Mouse (Mus musculus): Measurements from ENCODE around the gene Slc30a7. TPM values are rescaled to one million over a fixed set of nuclear protein-coding genes. Genes with fewer than 3 reads are reported as not detected.

Slc30a7 gene
- total and polyA plus RNA-seq, 2 experiments from 2014 or later: 10.7 to 39.1 TPM

GRCm38 (mm10) chr3:115974228-115974627 lies 33.0 kb downstream of the Slc30a7 start:
- H3K4me1 ChIP-seq (ENCODE audit: insufficient read depth): no peaks in the 10 kb centered on the region
- ATAC-seq: no peak
- no peak overlapping the region for H3K9ac ChIP-seq
- no peak for DNase-seq
- H3K4me2 ChIP-seq (ENCODE audit: low read depth): no peak overlapping the region
- WGBS: 95% methylated on average over 6 of the region's 6 CpGs
- no peaks in the 10 kb centered on the region for H3K9me3 ChIP-seq (ENCODE audit: low read length)
- no peak overlapping the region for H3K27ac ChIP-seq (ENCODE audit: low read depth, low read length)
- H3K4me3 ChIP-seq (ENCODE audit: low read depth, low read length): no peak overlapping the region
- H3K27me3 ChIP-seq (ENCODE audit: insufficient read depth, low read length): no peaks in the 10 kb centered on the region
- peaks cover 48% of the 10 kb centered on the region for H3K36me3 ChIP-seq (ENCODE audit: insufficient read depth)
- TF ChIP-seq CTCF (IDR thresholded peaks at IDR 0.05; ENCODE audit: low read depth): no peak

- peaks cover 39% of the 10 kb centered on the region for H3K36me3 ChIP-seq (ENCODE audit: insufficient read depth)
- H3K27ac ChIP-seq (ENCODE audit: low read depth, low read length): no peak overlapping the region
- no peak overlapping the region for H3K4me2 ChIP-seq (ENCODE audit: low read depth)
- no peaks in the 10 kb centered on the region for H3K4me1 ChIP-seq (ENCODE audit: insufficient read depth)
- WGBS: 93% methylated on average over 14 of the region's 14 CpGs
- H3K4me3 ChIP-seq (ENCODE audit: low read depth, low read length): no peak overlapping the region
- DNase-seq: no peak
- H3K9me3 ChIP-seq (ENCODE audit: low read length): no peaks in the 10 kb centered on the region
- no peak for ATAC-seq
- TF ChIP-seq CTCF (IDR thresholded peaks at IDR 0.05; ENCODE audit: low read depth): no peak
- H3K27me3 ChIP-seq (ENCODE audit: insufficient read depth, low read length): no peaks in the 10 kb centered on the region
- no peak overlapping the region for H3K9ac ChIP-seq
Measured at GRCm38 (mm10) chr3:115971891-115972646, 35.1 kb downstream of the Slc30a7 start.

GRCm38 (mm10) chr3:115971045-115971785 lies 36.0 kb downstream of the Slc30a7 start:
- Histone ChIP-seq H3K4me1 (ENCODE audit: insufficient read depth) (no peaks in the 10 kb centered on the region), H3K36me3 (ENCODE audit: insufficient read depth) (peaks cover 34% of the 10 kb centered on the region), H3K4me2 (ENCODE audit: low read depth) (no peak overlapping the region), H3K27me3 (ENCODE audit: insufficient read depth, low read length) (no peaks in the 10 kb centered on the region), H3K4me3 (ENCODE audit: low read depth, low read length) (no peak overlapping the region), H3K9ac (no peak overlapping the region), H3K27ac (ENCODE audit: low read depth, low read length) (no peak overlapping the region), H3K9me3 (ENCODE audit: low read length) (no peaks in the 10 kb centered on the region)
- no peak for TF ChIP-seq CTCF (IDR thresholded peaks at IDR 0.05; ENCODE audit: low read depth)
- ATAC-seq: no peak
- 93% methylated on average over 20 of the region's 20 CpGs for WGBS
- DNase-seq: no peak

GRCm38 (mm10) chr3:115968745-115969530 lies 38.3 kb downstream of the Slc30a7 start:
- no peak for TF ChIP-seq CTCF (IDR thresholded peaks at IDR 0.05; ENCODE audit: low read depth)
- peak; percentile 89 for ATAC-seq
- Histone ChIP-seq H3K27ac (ENCODE audit: low read depth, low read length) (no peak overlapping the region), H3K27me3 (ENCODE audit: insufficient read depth, low read length) (no peaks in the 10 kb centered on the region), H3K4me3 (ENCODE audit: low read depth, low read length) (no peak overlapping the region), H3K9ac (no peak overlapping the region), H3K36me3 (ENCODE audit: insufficient read depth) (peaks cover 26% of the 10 kb centered on the region), H3K9me3 (ENCODE audit: low read length) (no peaks in the 10 kb centered on the region), H3K4me2 (ENCODE audit: low read depth) (no peak overlapping the region), H3K4me1 (ENCODE audit: insufficient read depth) (no peaks in the 10 kb centered on the region)
- peak; percentile 46 for DNase-seq
- 72% methylated on average over 10 of the region's 10 CpGs for WGBS

GRCm38 (mm10) chr3:115964071-115964470 lies 43.1 kb downstream of the Slc30a7 start:
- Histone ChIP-seq H3K9ac (no peak overlapping the region), H3K4me3 (ENCODE audit: low read depth, low read length) (no peak overlapping the region), H3K27me3 (ENCODE audit: insufficient read depth, low read length) (no peaks in the 10 kb centered on the region), H3K4me2 (ENCODE audit: low read depth) (no peak overlapping the region), H3K9me3 (ENCODE audit: low read length) (no peaks in the 10 kb centered on the region), H3K4me1 (ENCODE audit: insufficient read depth) (no peaks in the 10 kb centered on the region), H3K27ac (ENCODE audit: low read depth, low read length) (no peak overlapping the region), H3K36me3 (ENCODE audit: insufficient read depth) (peaks cover 4% of the 10 kb centered on the region; the same call in 1 of the 2 replicates)
- ATAC-seq (no peak), DNase-seq (no peak)
- WGBS: 74% methylated on average over 5 of the region's 5 CpGs
- TF ChIP-seq CTCF (IDR thresholded peaks at IDR 0.05; ENCODE audit: low read depth): no peak

- peaks cover 8% of the 10 kb centered on the region; the same call in 1 of the 2 replicates for H3K36me3 ChIP-seq (ENCODE audit: insufficient read depth)
- H3K9ac ChIP-seq: no peak overlapping the region
- H3K27me3 ChIP-seq (ENCODE audit: insufficient read depth, low read length): no peaks in the 10 kb centered on the region
- ATAC-seq (no peak), DNase-seq (no peak)
- no peak for TF ChIP-seq CTCF (IDR thresholded peaks at IDR 0.05; ENCODE audit: low read depth)
- H3K9me3 ChIP-seq (ENCODE audit: low read length): no peaks in the 10 kb centered on the region
- no peak overlapping the region for H3K27ac ChIP-seq (ENCODE audit: low read depth, low read length)
- no peak overlapping the region for H3K4me3 ChIP-seq (ENCODE audit: low read depth, low read length)
- H3K4me1 ChIP-seq (ENCODE audit: insufficient read depth): no peaks in the 10 kb centered on the region
- WGBS: 100% methylated on average over 1 of the region's 1 CpGs
- H3K4me2 ChIP-seq (ENCODE audit: low read depth): no peak overlapping the region
Measured at GRCm38 (mm10) chr3:115963597-115963996, 43.6 kb downstream of the Slc30a7 start.

All from forebrain, postnatal 0 days (tissue).